Mouse (Mus musculus) heart, embryonic 11.5 days (tissue): Measurements from ENCODE around the gene Cdc123. TPM values are rescaled to one million over a fixed set of nuclear protein-coding genes. Genes with fewer than 3 reads are reported as not detected.

ENCODE experiments used
- ATAC-seq: fragments of 200-750 bp; cut with Nextera tagmentation; replicated peaks from 2 replicates; pipeline ENCODE4 v1.8.0; 2017; ENCODE audit warnings: moderate library complexity; ENCODE audit not compliant: insufficient number of reproducible peaks, low FRiP score, low TSS enrichment
- H3K27ac ChIP-seq: fragments of 300-500 bp; sonication (generic); 2 replicates; pipeline ENCODE4 v1.5.1; 2014; ENCODE audit warnings: mild to moderate bottlenecking, low read depth, low read length
- H3K27me3 ChIP-seq: fragments of 300-500 bp; sonication (generic); 2 replicates; pipeline ENCODE4 v1.6.1; 2014; ENCODE audit warnings: mild to moderate bottlenecking, low read length, mixed read lengths; ENCODE audit not compliant: control insufficient read depth, insufficient read depth
- H3K36me3 ChIP-seq: fragments of 300-500 bp; sonication (generic); 2 replicates; pipeline ENCODE4 v1.6.1; 2014; ENCODE audit warnings: mild to moderate bottlenecking, low read length, moderate library complexity, mixed read lengths; ENCODE audit not compliant: control insufficient read depth, insufficient read depth
- H3K4me1 ChIP-seq: fragments of 300-500 bp; sonication (generic); 2 replicates; pipeline ENCODE4 v1.6.1; 2014; ENCODE audit warnings: low read length; ENCODE audit not compliant: control insufficient read depth, insufficient read depth
- H3K4me2 ChIP-seq: fragments of 300-500 bp; sonication (generic); 2 replicates; pipeline ENCODE4 v1.6.1; 2014; ENCODE audit warnings: mild to moderate bottlenecking, moderate library complexity
- H3K4me3 ChIP-seq: fragments of 300-500 bp; sonication (generic); 2 replicates; pipeline ENCODE4 v1.5.1; 2014; ENCODE audit warnings: low read depth, low read length
- H3K9ac ChIP-seq: fragments of 300-500 bp; sonication (generic); 2 replicates; pipeline ENCODE4 v1.6.1; 2014; ENCODE audit warnings: mild to moderate bottlenecking, low read depth, low read length, moderate library complexity
- H3K9me3 ChIP-seq: fragments of 300-500 bp; sonication (generic); replicated peaks from 2 replicates; pipeline ENCODE4 v1.6.1; 2016; ENCODE audit warnings: low read length; ENCODE audit not compliant: control insufficient read depth
- WGBS: fragments of 180-500 bp; shearing (Covaris S2); extraction: QIAGEN DNeasy Blood & Tissue Kit; methylation state at CpG from one replicate; pipeline ENCODE4 v1.1.7; 2014; ENCODE audit not compliant: insufficient replicate concordance; 5-methylcytosine and 5-hydroxymethylcytosine counted together
- polyA plus RNA-seq: library from polyadenylated mRNA; unstranded; fragments of >200 nt; fragmentation: Nextera tagmentation; extraction: Ambion mirVana; gene quantifications from 2 replicates; pipeline ENCODE4 v1.2.1, GENCODE M21; 2014

Cdc123 gene
- 216 and 217 TPM in 2 replicates for polyA plus RNA-seq

- H3K9ac ChIP-seq = peak within 1 kb of the TSS; percentile 92
These were observed at the start of gene Cdc123, which contains the start of gene Nudt5 for GRCm38 (mm10) chr2:5844873-5845631. Cdc123 (minus strand) TSS chr2:5845164. Nudt5 (plus strand) TSS chr2:5845019.

GRCm38 (mm10) chr2:5894296-5894695 lies 49.3 kb upstream of the Cdc123 start:
- Histone ChIP-seq H3K27ac (no peak overlapping the region), H3K4me3 (peak overlapping the region; percentile 72), H3K4me2 (peak overlapping the region; percentile 68), H3K4me1 (no peaks in the 10 kb centered on the region), H3K36me3 (peaks cover 3% of the 10 kb centered on the region; the same call in 1 of the 2 replicates), H3K9ac (peak overlapping the region; percentile 4), H3K27me3 (no peaks in the 10 kb centered on the region), H3K9me3 (no peaks in the 10 kb centered on the region)
- ATAC-seq = no peak
- WGBS = 47% methylated on average over 11 of the region's 11 CpGs

More at GRCm38 (mm10) chr2:5844873-5845631, at the start of gene Cdc123, which contains the start of gene Nudt5:
- peak; percentile 92 for ATAC-seq
- WGBS = under 1% methylated on average over 53 of the region's 53 CpGs
- Histone ChIP-seq H3K4me2 (peak within 1 kb of the TSS; percentile 83), H3K27ac (peak within 1 kb of the TSS; percentile 90), H3K4me1 (peaks cover 12% of the 10 kb centered on the region), H3K4me3 (peak within 1 kb of the TSS; percentile 89), H3K36me3 (peaks cover 19% of the 10 kb centered on the region), H3K27me3 (no peaks in the 10 kb centered on the region), H3K9me3 (no peaks in the 10 kb centered on the region)

GRCm38 (mm10) chr2:5889412-5889811 lies 44.4 kb upstream of the Cdc123 start:
- no peak overlapping the region for H3K4me3 ChIP-seq
- H3K27me3 ChIP-seq = no peaks in the 10 kb centered on the region
- peaks cover 16% of the 10 kb centered on the region for H3K36me3 ChIP-seq
- ATAC-seq = no peak
- no peaks in the 10 kb centered on the region for H3K9me3 ChIP-seq
- no peak overlapping the region for H3K4me2 ChIP-seq
- 67% methylated on average over 2 of the region's 2 CpGs for WGBS
- H3K27ac ChIP-seq = no peak overlapping the region
- no peak overlapping the region for H3K9ac ChIP-seq
- no peaks in the 10 kb centered on the region for H3K4me1 ChIP-seq

GRCm38 (mm10) chr2:5888865-5889264 lies 43.9 kb upstream of the Cdc123 start:
- H3K27me3 ChIP-seq = no peaks in the 10 kb centered on the region
- H3K27ac ChIP-seq = no peak overlapping the region
- H3K4me3 ChIP-seq = no peak overlapping the region
- H3K4me1 ChIP-seq = no peaks in the 10 kb centered on the region
- H3K9me3 ChIP-seq = no peaks in the 10 kb centered on the region
- no peak for ATAC-seq
- H3K4me2 ChIP-seq = no peak overlapping the region
- whole genome bisulfite sequencing = 69% methylated on average over 5 of the region's 5 CpGs
- H3K36me3 ChIP-seq = peaks cover 16% of the 10 kb centered on the region
- H3K9ac ChIP-seq = no peak overlapping the region

- H3K9ac ChIP-seq = no peak overlapping the region
- ATAC-seq = no peak
- peaks cover 22% of the 10 kb centered on the region for H3K36me3 ChIP-seq
- 87% methylated on average over 3 of the region's 3 CpGs for WGBS
- no peaks in the 10 kb centered on the region for H3K9me3 ChIP-seq
- no peak overlapping the region for H3K4me3 ChIP-seq
- no peak overlapping the region for H3K27ac ChIP-seq
- no peak overlapping the region for H3K4me2 ChIP-seq
- H3K27me3 ChIP-seq = no peaks in the 10 kb centered on the region
- no peaks in the 10 kb centered on the region for H3K4me1 ChIP-seq
These were observed 32.5 kb upstream of the Cdc123 start for GRCm38 (mm10) chr2:5877446-5877845.

- 84% methylated on average over 5 of the region's 5 CpGs for WGBS
- no peak overlapping the region for H3K27ac ChIP-seq
- H3K27me3 ChIP-seq = no peaks in the 10 kb centered on the region
- no peak overlapping the region for H3K4me2 ChIP-seq
- H3K4me1 ChIP-seq = no peaks in the 10 kb centered on the region
- H3K9me3 ChIP-seq = no peaks in the 10 kb centered on the region
- no peak overlapping the region for H3K9ac ChIP-seq
- no peak for ATAC-seq
- peaks cover 27% of the 10 kb centered on the region for H3K36me3 ChIP-seq
- no peak overlapping the region for H3K4me3 ChIP-seq
These were observed 24.8 kb upstream of the Cdc123 start for GRCm38 (mm10) chr2:5869746-5870145.

GRCm38 (mm10) chr2:5867681-5868080 lies 22.7 kb upstream of the Cdc123 start:
- no peak for ATAC-seq
- H3K4me1 ChIP-seq = no peaks in the 10 kb centered on the region
- no peak overlapping the region for H3K4me2 ChIP-seq
- no peak overlapping the region for H3K9ac ChIP-seq
- no peaks in the 10 kb centered on the region for H3K9me3 ChIP-seq
- no peak overlapping the region for H3K27ac ChIP-seq
- no peaks in the 10 kb centered on the region for H3K27me3 ChIP-seq
- peaks cover 11% of the 10 kb centered on the region for H3K36me3 ChIP-seq
- no peak overlapping the region for H3K4me3 ChIP-seq
- WGBS = 85% methylated on average over 2 of the region's 2 CpGs

GRCm38 (mm10) chr2:5862834-5863233 lies 17.9 kb upstream of the Cdc123 start, which contains the start of gene Gm13199:
Gm13199 (minus strand) TSS chr2:5862934.
- H3K27ac ChIP-seq = no peak within 1 kb of the TSS
- no peak within 1 kb of the TSS for H3K4me3 ChIP-seq
- H3K36me3 ChIP-seq = peaks cover 12% of the 10 kb centered on the region
- H3K9me3 ChIP-seq = no peaks in the 10 kb centered on the region
- ATAC-seq = no peak
- no peak within 1 kb of the TSS for H3K9ac ChIP-seq
- no peak within 1 kb of the TSS for H3K4me2 ChIP-seq
- H3K4me1 ChIP-seq = no peaks in the 10 kb centered on the region
- H3K27me3 ChIP-seq = no peaks in the 10 kb centered on the region
- 92% methylated on average over 3 of the region's 3 CpGs for WGBS

- H3K9me3 ChIP-seq = no peaks in the 10 kb centered on the region
- no peak for ATAC-seq
- no peaks in the 10 kb centered on the region for H3K4me1 ChIP-seq
- H3K27ac ChIP-seq = no peak overlapping the region
- H3K27me3 ChIP-seq = no peaks in the 10 kb centered on the region
- 81% methylated on average over 5 of the region's 5 CpGs for WGBS
- H3K9ac ChIP-seq = no peak overlapping the region
- no peak overlapping the region for H3K4me3 ChIP-seq
- H3K4me2 ChIP-seq = no peak overlapping the region
- H3K36me3 ChIP-seq = peaks cover 6% of the 10 kb centered on the region
These were observed 6.9 kb upstream of the Cdc123 start for GRCm38 (mm10) chr2:5851866-5852265.
